Comparison of ENCODE assay signal across 12 mouse cellular contexts in genomic region chr1:89921806-89922205, GRCm38 (mm10). TPM values are rescaled to one million over a fixed set of nuclear protein-coding genes. Genes with fewer than 3 reads are reported as not detected.
DNase-seq lines count a peak whose midpoint lies in the region; ATAC-seq lines count a peak whose summit lies in the region.
"Had no signal": no experiment of that assay in that cellular context is flagged by ENCODE, and none has a peak within 500 bp of the region (broad histone marks: within the 10 kb centered on the region; RNA-seq: fewer than 3 reads in every experiment).

No protein-coding gene starts in this region.

- peak; percentile 34 for DNase-seq in forebrain, embryonic 10.5 days (ENCODE audit: extremely low spot score, low spot score)
- DNase-seq in forebrain, embryonic 14.5 days (ENCODE audit: low spot score), result no peak
- DNase-seq in right cerebral cortex, postnatal 4 days, result no peak
- no peak for DNase-seq in adrenal gland, adult 2 months
- DNase-seq: kidney, postnatal 36 days had no signal

- no peak overlapping the region for H3K4me2 ChIP-seq in forebrain, embryonic 14.5 days (ENCODE audit: low read length)
- H3K4me2 ChIP-seq in hindbrain, embryonic 15.5 days, result peak overlapping the region; percentile 51; the same call in 1 of the 2 replicates
- peak overlapping the region; percentile 63 for H3K4me2 ChIP-seq in neural tube, embryonic 12.5 days (replicated peaks)
- H3K4me2 ChIP-seq: heart, embryonic 15.5 days had no signal

- H3K27me3 ChIP-seq in forebrain, embryonic 10.5 days (ENCODE audit: poor library complexity, severe bottlenecking), result peaks cover 100% of the 10 kb centered on the region
- peaks cover 99% of the 10 kb centered on the region for H3K27me3 ChIP-seq in forebrain, embryonic 14.5 days (replicated peaks; ENCODE audit: control insufficient read depth, insufficient read depth, low read length)
- peaks cover 14% of the 10 kb centered on the region for H3K27me3 ChIP-seq in megakaryocyte, embryonic 14.5 days (replicated peaks)
- H3K27me3 ChIP-seq in hindbrain, embryonic 15.5 days, result peaks cover 87% of the 10 kb centered on the region
- peaks cover 68% of the 10 kb centered on the region for H3K27me3 ChIP-seq in neural tube, embryonic 12.5 days (replicated peaks)

- no peak overlapping the region for H3K27ac ChIP-seq in forebrain, embryonic 10.5 days
- no peak overlapping the region for H3K27ac ChIP-seq in forebrain, embryonic 14.5 days (ENCODE audit: low read depth, low read length)
- H3K27ac ChIP-seq in hindbrain, embryonic 15.5 days (replicated peaks), result no peak overlapping the region
- no peak overlapping the region for H3K27ac ChIP-seq in neural tube, embryonic 12.5 days
- H3K27ac ChIP-seq: embryonic facial prominence, embryonic 12.5 days; heart, embryonic 15.5 days had no signal

- no peak overlapping the region for H3K9ac ChIP-seq in forebrain, embryonic 14.5 days (ENCODE audit: low read length)
- H3K9ac ChIP-seq in hindbrain, embryonic 15.5 days, result no peak overlapping the region
- H3K9ac ChIP-seq in neural tube, embryonic 12.5 days, result no peak overlapping the region
- H3K9ac ChIP-seq: embryonic facial prominence, embryonic 12.5 days; heart, embryonic 15.5 days had no signal

- WGBS in forebrain, embryonic 10.5 days, result 4% methylated on average over 10 of the region's 10 CpGs
- 3% methylated on average over 10 of the region's 10 CpGs for WGBS in forebrain, embryonic 14.5 days
- WGBS in hindbrain, embryonic 15.5 days, result 4% methylated on average over 10 of the region's 10 CpGs
- 4% methylated on average over 10 of the region's 10 CpGs for WGBS in neural tube, embryonic 12.5 days

- H3K4me1 ChIP-seq in forebrain, embryonic 10.5 days, result peaks cover 55% of the 10 kb centered on the region
- peaks cover 4% of the 10 kb centered on the region; the same call in 1 of the 2 replicates for H3K4me1 ChIP-seq in forebrain, embryonic 14.5 days (ENCODE audit: control insufficient read depth, insufficient read depth, low read length)
- H3K4me1 ChIP-seq in megakaryocyte, embryonic 14.5 days, result peaks cover 99% of the 10 kb centered on the region
- peaks cover 44% of the 10 kb centered on the region for H3K4me1 ChIP-seq in hindbrain, embryonic 15.5 days (replicated peaks)
- peaks cover 49% of the 10 kb centered on the region for H3K4me1 ChIP-seq in neural tube, embryonic 12.5 days

- ATAC-seq in forebrain, embryonic 14.5 days, result no peak
- ATAC-seq in megakaryocyte, adult 5-6 weeks (ENCODE audit: poor library complexity, severe bottlenecking), result no peak
- ATAC-seq in hindbrain, embryonic 15.5 days (ENCODE audit: low FRiP score, low read depth), result 0 out of 2 replicates have a peak, but pooled peaks have one; percentile 44
- ATAC-seq in neural tube, embryonic 12.5 days (ENCODE audit: low FRiP score, low read depth), result peak; percentile 7; the same call in 1 of the 2 replicates

- 0 out of 2 replicates have a peak overlapping the region, but pooled peaks have one; percentile 43 for H3K4me3 ChIP-seq in forebrain, embryonic 10.5 days
- H3K4me3 ChIP-seq in forebrain, embryonic 14.5 days (ENCODE audit: low read depth, low read length), result no peak overlapping the region
- H3K4me3 ChIP-seq in megakaryocyte, embryonic 14.5 days (replicated peaks), result peak overlapping the region; percentile 89
- H3K4me3 ChIP-seq in hindbrain, embryonic 15.5 days, result no peak overlapping the region
- no peak overlapping the region for H3K4me3 ChIP-seq in neural tube, embryonic 12.5 days
- H3K4me3 ChIP-seq: embryonic facial prominence, embryonic 12.5 days; heart, embryonic 15.5 days had no signal

- H3K9me3 ChIP-seq in forebrain, embryonic 10.5 days, result peaks cover 11% of the 10 kb centered on the region
- H3K9me3 ChIP-seq in forebrain, embryonic 14.5 days (replicated peaks; ENCODE audit: control insufficient read depth, low read length), result no peaks in the 10 kb centered on the region
- peaks cover 8% of the 10 kb centered on the region for H3K9me3 ChIP-seq in megakaryocyte, embryonic 14.5 days
- no peaks in the 10 kb centered on the region for H3K9me3 ChIP-seq in hindbrain, embryonic 15.5 days
- H3K9me3 ChIP-seq in neural tube, embryonic 12.5 days, result no peaks in the 10 kb centered on the region
- H3K9me3 ChIP-seq: heart, embryonic 15.5 days had no signal

- no peaks in the 10 kb centered on the region for H3K36me3 ChIP-seq in forebrain, embryonic 10.5 days (replicated peaks)
- H3K36me3 ChIP-seq in forebrain, embryonic 14.5 days (ENCODE audit: control insufficient read depth, insufficient read depth, low read length), result no peaks in the 10 kb centered on the region
- H3K36me3 ChIP-seq in megakaryocyte, embryonic 14.5 days (replicated peaks; ENCODE audit: low read length), result peaks cover 53% of the 10 kb centered on the region
- no peaks in the 10 kb centered on the region for H3K36me3 ChIP-seq in hindbrain, embryonic 15.5 days
- H3K36me3 ChIP-seq in neural tube, embryonic 12.5 days, result no peaks in the 10 kb centered on the region
- H3K36me3 ChIP-seq: embryonic facial prominence, embryonic 12.5 days; heart, embryonic 15.5 days had no signal

RNA-seq across cellular contexts. Expression of gene Gbx2, which starts 9.2 kb away (rescaled TPM):
- polyA plus RNA-seq in forebrain, embryonic 10.5 days (2016; fragmentation: Nextera tagmentation; extraction: Ambion mirVana), result 1.2 and 1.5 TPM in 2 replicates
- 20.3 and 20.7 TPM in 2 replicates for polyA plus RNA-seq in forebrain, embryonic 14.5 days (2014; fragmentation: Nextera tagmentation; extraction: Ambion mirVana)
- polyA plus RNA-seq in megakaryocyte, embryonic 14.5 days (2012; ENCODE audit: insufficient read depth, low replicate concordance), result 68.4 and 75.9 TPM in 2 replicates
- not detected in 2 replicates for total RNA-seq in megakaryocyte, adult 5-6 weeks (2015)
- not detected in 2 replicates for total RNA-seq in megakaryocyte, adult 5-6 weeks (2017)
- 38.3 and 42.6 TPM in 2 replicates for polyA plus RNA-seq in hindbrain, embryonic 15.5 days (2015; fragmentation: Nextera tagmentation; extraction: Ambion mirVana)
- 78.5 and 91.6 TPM in 2 replicates for polyA plus RNA-seq in neural tube, embryonic 12.5 days (2016; fragmentation: Nextera tagmentation; extraction: Ambion mirVana)
- not detected for total RNA-seq in adrenal gland, adult 2 months (2021)
- 0.10 TPM in 1 of 2 replicates, not detected in the other for polyA plus RNA-seq in adrenal gland, adult 2 months (2012; rRNA removed)
- polyA plus RNA-seq: heart, embryonic 15.5 days; stomach, embryonic 16.5 days had no signal

Comparison
In these comparisons a context has a peak if more than half of its experiments do, and no peak if none do; other contexts are left out.
1. H3K4me3 ChIP-seq: peak in forebrain, embryonic 10.5 days (single experiment) and megakaryocyte, embryonic 14.5 days (single experiment); none in forebrain, embryonic 14.5 days (single experiment), hindbrain, embryonic 15.5 days (single experiment) and neural tube, embryonic 12.5 days (single experiment).
2. ATAC-seq: peak in hindbrain, embryonic 15.5 days (single experiment) and neural tube, embryonic 12.5 days (single experiment); none in forebrain, embryonic 14.5 days (single experiment) and megakaryocyte, adult 5-6 weeks (single experiment).